Mouse (Mus musculus): Measurements from ENCODE around the gene Gm11549. TPM values are rescaled to one million over a fixed set of nuclear protein-coding genes. Genes with fewer than 3 reads are reported as not detected.

The Gm11549 gene
- total RNA-seq, 2 experiments from 2014 or later: 1.2 to 1.9 TPM

DNA sequence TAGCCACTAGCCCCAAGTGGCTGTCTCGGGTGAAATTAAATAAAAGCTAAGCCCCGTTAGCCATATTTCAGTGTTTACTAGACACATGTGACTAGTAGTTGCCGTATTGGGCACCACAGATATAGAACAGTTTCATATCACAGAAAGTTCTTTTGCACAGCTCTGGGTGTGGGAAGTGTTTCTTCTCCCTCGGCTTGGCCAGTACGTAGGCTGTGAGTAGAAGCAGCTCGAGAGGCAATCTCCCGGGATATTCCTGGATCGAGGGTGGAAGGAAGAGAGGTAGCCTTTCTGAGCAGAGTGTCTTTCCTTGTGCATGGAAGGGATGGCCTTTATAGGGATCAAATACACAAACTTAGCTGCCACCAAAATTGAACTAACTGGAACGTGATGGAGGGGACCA is 5.4 kb downstream of the Gm11549 start:
- DNase-seq (ENCODE audit: low spot score in 2 of 2): no peak

DNA sequence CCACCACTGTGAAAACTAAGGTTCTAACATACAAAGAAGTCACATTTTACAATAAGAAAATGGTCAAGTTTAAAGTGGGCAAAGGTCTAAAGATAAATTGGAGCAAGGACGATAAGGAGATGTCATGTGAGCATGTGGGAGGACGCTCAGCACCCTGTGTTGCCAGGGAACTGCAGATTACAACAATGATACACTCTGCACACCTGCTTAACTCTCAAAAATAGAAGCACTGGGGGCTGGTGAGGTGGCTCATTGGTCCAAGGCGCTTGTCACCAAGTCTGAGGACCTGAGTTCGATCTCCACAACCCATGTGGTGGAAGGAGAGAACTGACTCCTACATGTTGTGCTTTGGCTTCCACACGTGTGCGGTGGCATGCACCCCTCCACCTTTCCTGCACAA is 10.1 kb downstream of the Gm11549 start:
- DNase-seq (ENCODE audit: low spot score in 2 of 2): no peak

DNA sequence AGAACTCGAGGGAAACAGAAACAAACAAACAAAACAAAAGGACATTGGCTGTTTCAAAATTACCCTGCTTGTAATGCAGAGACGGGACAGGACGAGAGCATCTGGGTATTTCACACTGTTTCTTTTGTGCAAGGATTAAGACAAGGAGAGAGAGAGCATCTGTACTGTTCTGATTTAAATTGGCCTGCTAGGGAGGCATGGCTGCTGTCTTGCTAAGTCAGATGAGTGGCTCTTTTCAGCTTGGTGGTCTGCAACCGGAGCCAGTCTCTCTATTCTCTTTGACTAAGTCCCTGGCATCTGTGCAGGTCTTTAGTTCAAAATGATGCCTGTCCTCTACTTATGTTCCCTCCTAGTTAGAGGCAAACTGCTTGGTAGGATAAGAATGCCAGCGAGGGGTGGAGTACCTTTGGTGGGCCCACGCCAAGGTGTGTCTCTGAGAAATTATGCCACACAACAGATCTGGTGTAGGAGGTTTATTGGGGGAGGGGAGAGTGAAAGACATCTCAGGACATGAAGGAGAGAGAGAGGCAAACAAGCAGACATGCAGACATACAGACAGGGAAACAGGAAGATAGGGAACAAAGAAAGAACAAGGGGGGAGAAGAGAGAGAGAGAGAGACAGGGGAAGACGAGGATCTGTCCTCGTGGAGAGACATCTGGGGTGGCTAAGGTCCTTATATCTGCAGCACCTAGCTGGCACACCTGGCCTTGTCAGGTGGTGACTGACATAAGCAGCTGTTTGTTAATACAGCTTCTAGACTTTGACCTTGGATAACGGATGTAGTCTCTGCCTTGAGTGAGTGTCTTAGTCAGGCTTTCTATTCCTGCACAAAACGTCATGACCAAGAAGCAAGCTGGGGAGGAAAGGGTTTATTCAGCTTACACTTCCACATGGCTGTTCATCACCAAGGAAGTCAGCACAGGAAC is 15.5 kb downstream of the Gm11549 start:
- no peak for DNase-seq (ENCODE audit: low spot score in 2 of 2)

DNA sequence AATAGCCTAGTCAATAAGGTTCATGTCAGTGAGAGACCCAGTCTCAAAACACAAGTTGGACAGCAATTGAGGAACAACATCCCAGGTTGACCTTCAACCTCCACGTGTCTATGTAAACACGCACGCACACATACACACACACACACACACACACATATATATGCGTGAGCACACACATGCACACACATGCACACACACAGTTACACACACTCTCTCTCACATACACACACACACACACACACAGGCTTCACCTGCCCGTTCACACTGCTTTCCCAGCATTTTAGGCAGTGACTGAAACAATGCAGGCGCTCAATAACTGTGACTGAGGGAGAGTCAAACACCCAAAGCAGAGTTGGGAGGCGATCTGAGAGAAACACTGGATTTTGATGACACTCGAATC is 16.3 kb downstream of the Gm11549 start:
- no peak for DNase-seq (ENCODE audit: low spot score in 2 of 2)

DNA sequence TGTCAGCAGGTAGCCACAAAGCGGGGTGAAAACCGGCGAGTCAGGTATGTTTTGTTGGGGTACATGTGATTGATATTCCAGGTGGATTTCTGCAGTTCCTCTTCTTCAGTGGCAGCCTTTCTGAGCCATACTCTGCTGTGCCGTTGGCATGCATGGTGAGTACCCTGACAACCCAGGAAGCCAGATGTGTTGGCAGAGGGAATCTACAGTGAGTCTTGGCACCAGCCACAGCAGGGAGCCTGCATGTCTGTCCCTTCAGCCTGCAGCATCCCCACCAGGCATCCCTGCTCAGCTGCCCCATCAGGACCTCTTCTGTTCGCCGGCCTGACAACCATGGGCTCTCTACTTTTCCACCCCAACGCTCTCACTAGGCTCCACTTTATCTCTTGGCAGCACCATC is 20.1 kb downstream of the Gm11549 start:
- no peak for DNase-seq (ENCODE audit: low spot score in 2 of 2)

DNA sequence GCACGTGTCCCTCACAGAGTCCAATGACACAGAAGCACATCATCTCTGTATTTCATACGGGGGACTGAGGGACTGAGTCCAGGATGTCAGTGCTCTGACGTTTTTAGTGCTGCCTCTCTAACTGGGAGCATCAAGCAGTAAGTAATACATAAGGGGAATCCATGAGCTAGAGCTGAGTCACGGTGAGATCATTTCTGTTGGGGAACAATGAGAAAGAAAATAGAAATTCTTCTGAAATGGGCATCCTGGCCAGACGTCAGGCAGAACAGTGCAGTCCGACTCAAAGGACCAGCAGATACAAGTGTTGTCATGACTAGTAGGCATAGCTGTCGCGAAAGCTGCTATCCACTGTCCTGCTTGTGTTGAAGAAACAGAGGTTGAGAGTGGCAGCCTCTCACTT is 20.6 kb downstream of the Gm11549 start:
- DNase-seq (ENCODE audit: low spot score in 2 of 2): no peak

DNA sequence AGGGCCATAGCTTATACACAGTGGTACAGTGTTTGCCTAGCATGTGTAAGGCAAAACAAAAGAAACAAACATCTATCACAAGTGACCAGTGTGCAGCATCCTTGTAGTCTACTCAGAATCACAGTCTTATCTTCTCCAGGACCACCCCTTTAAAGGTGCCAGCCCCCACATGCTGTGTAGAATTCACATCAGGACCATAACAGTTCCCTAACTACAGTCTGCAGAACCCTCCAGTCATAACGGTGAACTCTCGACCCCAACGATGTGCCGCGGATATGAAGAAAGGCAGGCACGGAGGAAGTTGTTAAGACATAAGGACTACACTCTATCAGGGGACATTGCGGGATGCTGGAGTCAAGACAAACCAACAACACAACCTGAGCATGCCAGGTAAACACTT is 22.2 kb downstream of the Gm11549 start:
- no peak for DNase-seq (ENCODE audit: low spot score in 2 of 2)

DNA sequence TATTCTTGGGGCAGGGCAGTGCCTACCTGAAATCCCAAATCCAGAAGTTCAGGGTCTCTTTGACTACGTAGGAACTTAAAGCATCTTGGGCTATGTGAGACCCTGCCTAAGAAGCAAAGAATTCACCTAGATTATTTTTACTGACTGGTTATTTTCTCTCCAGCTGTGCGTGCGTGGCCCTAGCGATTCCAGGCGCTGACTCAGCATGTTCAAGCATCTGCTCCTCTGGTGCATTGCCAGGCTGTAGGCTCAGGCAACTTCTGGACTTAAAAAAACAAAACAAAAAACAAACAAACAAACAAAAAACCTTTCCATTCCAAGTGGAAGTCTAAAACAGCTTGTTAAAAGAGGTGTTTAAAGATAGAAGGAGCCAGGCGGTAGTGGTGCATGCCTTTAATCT is 23.4 kb downstream of the Gm11549 start:
- DNase-seq (ENCODE audit: low spot score in 2 of 2): no peak

DNA sequence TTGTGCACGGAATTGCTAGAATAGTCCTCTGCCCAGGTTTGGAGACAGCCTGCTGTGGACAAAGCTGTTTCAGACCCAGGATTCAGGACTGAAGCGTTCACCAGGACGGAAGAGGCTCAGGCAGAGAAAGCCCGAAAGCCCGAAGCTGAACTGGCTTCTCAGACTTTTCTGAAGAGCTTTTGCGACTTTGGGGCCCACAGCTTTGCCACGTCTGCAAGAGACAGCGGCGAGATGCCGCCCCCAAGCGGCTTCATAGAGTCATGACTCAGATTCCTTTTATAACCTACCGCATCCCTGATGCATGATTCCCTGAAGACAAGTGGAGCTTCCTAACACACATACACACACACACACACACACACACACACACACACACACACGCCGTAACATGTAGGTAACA is 24.9 kb downstream of the Gm11549 start:
- DNase-seq (ENCODE audit: low spot score in 2 of 2): peak; percentile 67 to 78

DNA sequence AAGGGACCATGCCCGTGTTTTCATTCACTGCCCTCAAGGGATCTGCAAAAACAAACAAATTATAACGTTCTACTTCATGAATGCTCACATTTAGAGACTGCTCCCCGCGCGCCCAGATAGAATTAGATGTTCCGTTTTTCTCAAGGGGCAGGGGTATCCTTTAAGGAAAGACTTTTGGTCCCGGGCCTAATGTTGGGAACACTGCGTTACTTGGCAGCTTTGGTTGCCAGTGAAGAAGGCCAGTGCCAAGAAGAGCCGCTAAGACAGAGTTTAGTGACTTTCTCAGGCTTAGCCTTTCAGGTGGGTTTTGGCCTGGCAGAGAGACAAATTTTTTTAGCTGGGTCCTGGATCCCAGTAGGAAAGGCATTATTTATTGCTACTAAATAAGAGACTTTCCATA is 25.3 kb downstream of the Gm11549 start:
- no peak for DNase-seq (ENCODE audit: low spot score in 2 of 2)

DNA sequence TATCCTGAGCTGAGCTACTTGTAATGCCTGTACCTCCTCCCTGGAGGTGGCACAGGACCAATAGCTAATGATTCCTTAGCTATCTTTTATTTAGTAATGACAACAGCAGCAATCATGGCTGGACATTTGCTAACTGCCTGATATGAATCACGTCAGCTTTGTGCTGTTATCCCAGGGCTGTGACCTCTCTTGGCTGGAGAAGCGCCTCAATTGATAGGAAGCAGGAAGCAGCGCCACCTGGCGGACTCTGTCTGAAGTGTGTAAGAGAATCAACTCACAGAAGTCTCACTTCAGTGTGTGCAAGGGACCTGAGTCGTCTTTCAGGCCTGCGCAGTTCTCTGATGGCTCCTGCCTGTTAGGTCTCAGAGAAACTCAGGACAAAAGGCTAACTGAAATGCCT is 26.2 kb downstream of the Gm11549 start:
- peak; percentile 90 to 91 for DNase-seq (ENCODE audit: low spot score in 2 of 2)

DNA sequence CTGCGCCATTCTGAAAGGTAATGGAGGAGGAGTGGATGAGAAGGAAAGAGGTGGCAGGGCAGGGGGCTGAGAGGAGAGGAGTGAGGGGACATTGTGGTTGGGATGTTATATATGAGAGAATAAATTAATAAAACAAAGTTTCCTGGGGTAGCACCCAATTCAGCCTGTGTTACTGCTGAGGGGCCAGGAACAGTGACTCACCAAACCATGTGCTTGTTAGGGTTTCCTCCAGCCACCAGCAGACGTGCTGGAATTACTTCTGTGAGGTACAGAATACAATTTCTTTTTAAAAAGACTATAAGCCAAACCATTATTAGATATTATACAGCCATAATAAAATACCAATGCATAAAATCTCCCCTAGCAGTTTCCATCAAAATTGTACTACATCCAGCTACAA is 27.0 kb downstream of the Gm11549 start:
- DNase-seq (ENCODE audit: low spot score in 2 of 2): no peak

DNA sequence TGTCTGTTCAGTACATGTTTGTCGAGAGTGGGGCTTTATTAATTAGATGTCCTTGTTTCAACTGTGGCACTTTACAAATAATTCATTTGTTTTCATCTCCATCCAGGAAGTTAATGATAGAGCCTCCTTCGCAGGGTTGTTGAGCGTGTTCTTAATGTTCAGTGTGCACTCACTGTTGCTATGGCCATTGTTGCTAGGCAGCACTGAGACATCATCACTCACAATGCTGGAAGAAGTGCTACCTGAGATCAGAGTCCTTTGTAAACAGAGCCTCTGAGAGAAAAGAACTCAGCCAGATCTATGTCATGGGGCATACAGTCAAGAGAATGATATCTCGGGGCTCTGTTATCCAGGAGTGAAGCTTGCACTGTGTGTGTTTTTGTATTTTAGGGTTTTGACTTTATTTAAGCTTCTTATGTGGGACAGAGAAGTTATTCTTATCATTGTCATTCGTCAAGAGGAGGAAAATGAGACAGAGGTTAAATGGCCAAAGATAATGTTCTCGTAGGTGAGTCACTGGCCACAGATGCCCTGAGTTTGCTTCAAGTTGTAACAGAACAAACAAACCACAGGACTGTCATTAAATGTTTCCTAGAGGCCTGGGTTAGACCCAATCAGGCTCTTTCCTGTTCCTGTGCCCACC is 27.9 kb downstream of the Gm11549 start:
- DNase-seq (ENCODE audit: low spot score in 2 of 2): no peak

DNA sequence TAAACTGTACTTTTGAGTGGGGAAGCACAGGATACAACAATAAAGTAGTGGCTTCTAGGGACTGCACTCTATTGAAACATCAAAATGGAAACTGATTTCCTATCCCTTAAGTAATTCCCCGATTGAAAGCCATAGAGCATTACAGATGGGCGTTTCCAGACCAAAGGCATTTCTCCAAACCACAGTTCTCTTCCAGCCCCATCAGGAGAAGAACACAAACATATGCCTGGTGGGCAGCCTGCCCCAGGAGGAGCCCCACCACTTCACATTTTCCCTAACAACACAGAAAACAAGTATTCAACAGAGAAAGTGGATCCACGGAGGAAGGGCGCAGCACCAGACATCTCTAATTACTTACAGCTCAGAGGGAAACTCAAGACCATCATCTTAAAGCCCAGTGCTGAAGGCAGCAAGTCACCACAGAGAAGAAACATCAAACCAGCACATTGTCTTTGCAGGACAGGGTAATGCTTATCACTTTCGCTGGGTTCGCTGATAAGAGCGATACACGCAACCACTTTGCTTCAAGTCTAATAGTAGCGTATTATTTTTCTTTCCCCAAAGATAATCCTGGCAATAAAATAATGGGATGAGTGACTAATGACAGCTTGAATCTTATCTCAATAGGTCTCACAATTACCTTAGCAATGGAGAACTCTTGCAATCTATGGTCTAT is 28.8 kb downstream of the Gm11549 start:
- no peak for DNase-seq (ENCODE audit: low spot score in 2 of 2)

DNA sequence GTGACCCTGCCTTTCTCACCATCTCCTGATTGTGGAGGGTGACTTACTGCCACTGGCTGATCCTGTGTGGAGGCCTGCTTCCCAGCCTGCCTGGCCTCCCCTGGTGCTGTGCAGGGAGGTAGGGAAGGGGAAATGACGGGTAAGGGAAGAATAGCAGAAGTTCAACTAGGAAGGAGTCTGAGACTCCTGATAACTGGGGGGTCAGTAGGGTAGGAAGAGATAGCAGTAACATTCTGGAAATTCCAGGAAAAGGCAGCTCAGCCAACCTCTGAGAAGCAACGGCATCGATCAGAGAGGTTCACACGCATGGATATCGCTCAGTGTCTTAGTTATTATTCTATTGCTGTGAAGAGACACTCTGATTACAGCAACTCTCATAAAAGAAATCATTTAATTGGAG is 30.1 kb downstream of the Gm11549 start:
- DNase-seq (ENCODE audit: low spot score in 2 of 2): no peak

DNA sequence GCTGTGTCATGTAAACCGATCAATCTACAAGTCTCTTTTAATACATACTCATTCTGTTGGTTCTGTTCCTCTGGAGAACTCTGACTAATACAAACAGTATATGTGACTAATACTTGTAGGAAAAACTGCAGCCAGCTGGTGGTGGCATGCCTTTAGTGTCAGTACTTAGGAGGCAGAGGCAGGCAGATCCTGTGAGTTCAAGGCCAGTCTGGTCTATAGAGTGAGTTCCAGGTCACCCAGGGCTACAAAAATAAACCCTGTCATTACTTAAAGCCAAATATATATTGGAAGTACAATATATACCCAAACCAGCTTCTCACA is 32.1 kb downstream of the Gm11549 start:
- DNase-seq (ENCODE audit: low spot score in 2 of 2): no peak

DNA sequence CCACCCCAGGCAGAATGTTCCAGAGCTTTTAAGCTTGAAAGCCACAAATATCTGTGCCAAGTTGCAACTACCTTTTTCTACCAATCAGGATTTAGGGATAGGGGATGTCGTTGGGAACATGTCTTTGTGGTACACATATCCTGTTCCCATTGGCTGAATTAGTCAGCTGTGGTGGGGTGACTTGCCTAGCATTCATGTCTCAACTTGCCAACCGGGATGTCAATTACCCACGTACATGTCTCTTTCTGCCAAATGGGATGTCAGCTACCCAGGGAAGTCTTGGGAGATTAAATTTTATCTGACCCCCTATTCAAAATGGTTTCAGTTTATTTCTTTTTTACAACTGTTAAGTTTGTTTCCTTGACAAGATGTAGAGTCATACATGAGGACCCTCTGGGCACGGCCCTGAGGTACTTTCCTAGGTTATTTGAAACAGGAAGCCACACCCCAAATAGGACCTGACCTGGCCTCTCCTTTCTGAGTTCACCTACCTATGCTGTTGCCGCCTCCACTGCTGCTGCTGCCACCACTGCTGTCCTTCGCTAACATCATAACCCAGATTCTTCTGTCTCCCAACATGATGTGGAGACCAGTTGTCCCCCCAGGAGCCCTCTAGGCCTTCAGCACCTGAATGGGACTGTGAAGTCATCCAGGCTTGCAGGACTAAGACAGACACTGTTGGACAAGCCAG is 32.6 kb downstream of the Gm11549 start:
- no peak for DNase-seq (ENCODE audit: low spot score in 2 of 2)

DNA sequence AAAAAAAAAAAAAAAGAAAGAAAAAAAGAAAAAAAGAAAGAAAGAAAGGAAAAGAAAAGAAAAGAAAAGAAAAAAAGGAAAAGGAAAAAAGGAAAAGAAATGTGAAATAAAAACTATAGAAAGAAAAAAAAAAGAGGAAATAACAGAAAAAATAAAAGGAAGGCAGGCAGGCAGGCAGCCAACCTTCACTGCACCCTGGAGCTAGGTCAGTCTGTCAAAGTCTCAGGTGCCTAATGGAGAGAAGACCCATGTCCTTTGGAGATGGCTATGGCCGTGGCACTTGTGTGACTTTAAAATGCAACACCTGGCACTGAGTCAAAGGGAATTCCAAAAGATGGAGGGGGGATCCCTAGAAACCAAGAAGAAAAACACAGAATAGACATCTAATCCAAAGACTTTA is 33.2 kb downstream of the Gm11549 start:
- no peak for DNase-seq (ENCODE audit: low spot score in 2 of 2)

DNA sequence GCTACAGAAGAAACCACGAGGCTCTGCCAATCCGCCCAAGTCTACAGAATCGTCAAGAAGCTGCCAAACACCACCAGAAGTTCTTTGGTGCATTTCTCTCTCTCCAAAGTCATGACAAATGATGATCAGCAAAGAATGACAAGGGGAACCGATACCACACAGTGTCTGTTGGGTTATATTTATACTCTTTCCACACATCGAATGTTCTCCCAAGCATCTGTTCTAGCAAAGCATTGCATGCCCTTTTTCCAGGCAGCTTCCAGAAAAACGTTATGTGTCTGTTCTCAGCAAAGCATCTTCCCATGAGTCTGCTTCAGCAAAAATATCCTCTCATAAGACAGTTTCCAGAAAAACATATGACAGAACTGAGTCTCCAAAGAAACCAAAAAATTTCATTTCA is 34.7 kb downstream of the Gm11549 start:
- no peak for DNase-seq (ENCODE audit: low spot score in 2 of 2)

DNA sequence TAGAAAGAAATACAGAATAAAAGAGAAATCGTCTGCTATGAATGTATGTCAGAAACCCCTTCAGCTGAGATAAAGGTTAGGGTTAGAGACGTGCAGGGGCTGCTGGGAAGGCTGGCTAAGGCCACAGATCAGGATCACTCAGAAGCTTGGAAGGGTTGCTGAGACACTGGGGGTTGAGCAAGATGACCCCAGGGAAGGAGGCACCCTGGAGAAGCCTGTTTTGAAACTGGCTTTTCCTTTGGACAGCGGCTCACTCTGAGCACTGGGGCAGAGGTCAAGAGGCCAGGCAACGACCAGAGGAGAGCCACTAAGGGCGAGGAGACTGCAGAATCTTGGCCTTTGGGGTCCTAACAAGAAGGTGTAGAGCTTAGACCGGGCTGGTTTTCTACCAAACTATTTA is 35.4 kb downstream of the Gm11549 start:
- no peak for DNase-seq (ENCODE audit: low spot score in 2 of 2)

DNA sequence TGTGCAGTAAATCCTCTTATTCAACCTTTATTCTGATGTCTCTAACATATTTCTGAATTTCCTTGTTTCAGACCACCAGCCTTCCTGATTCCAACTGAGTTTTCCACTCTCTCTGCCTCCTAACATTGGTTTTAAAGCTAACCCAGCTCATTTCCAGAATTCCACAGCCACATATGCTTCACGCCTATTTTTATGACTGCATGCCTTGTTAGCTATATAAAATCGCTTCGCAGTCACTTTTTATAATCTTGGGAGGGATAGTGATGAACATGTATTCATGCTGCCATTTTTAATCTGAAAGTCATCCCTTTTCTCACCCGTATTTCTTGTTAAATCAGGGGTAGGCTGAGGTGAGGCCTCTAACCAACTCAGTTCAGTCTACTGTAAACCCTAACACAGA is 37.3 kb downstream of the Gm11549 start:
- no peak for DNase-seq (ENCODE audit: low spot score in 2 of 2)

DNA sequence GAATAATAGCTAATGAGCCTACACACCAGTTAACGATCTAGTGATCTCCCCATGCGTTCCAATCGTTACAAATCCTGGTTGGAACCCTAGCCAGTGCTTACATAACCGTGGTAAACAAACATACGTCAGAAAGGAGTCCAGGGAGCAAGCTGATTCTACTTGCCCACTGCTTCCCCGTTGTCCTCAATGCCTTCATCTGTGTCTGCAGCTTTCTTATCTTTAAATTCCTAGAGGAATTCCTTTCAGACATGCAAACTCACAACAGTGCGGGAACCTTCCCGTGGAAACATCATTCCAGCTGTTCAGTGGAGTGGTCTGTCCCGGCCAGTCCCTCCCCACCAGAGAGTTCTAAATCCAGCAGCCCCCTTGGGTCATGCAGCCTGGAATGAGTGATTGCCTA is 38.7 kb downstream of the Gm11549 start:
- DNase-seq (ENCODE audit: low spot score in 2 of 2): no peak
